Mouse (Mus musculus) CD4-positive, CD25-positive, alpha-beta regulatory T cell, adult 2 months (primary cell): ENCODE measurements at regions not wholly inside any gene's neighbourhood (a gene's known extent, or its start where the extent isn't known, plus 50 kb on each side); places are given as distances from the start of the nearest gene placed in this dataset.

Experiments
- DNase-seq: peaks from one replicate; pipeline ENCODE4 v3.0.0-alpha.2; 2012; ENCODE audit warnings: low read depth, low spot score

- DNase-seq, result no peak
These were observed 532.1 kb downstream of the Tmem114 start for GRCm38 (mm10) chr16:7892799-7893198.

DNA sequence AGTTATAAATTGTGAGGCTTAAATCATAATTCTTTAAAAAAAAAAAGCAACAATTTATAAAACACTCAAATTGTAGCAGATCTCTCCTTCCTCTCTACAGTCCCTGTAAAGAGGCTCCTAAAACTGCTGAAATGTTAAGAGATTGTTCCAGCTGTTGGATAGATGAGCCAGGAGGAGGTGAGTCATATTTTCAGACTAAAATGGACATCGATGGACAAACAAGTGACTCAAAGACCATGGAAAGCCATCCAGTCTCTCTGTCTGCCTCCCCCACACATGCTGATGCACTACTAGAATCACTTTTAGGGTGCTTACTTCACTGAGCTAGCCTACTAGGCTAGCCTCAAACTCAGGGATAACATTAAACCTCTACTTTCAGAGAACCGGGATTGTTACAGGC, 561.5 kb downstream of the Tmem114 start:
- no peak for DNase-seq

DNA sequence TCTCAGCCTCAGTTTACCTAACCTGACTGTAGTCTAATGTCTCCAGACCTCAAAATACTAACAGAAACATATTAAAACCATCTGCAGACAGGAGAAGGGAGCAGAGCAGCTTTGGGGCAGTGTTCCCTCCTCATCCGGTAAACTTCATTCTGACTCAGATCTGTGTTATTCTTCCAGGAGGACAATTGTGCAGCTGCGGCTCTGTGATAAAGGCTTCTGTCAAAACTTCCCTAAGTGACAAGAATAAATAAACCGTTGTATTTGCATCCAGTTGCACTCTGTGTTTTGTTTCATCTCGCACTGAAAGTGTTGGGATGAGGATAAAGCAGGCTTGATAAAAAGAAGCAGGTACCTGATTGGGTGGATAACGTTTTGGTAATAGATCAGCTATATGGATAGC, 585.8 kb downstream of the Tmem114 start:
- no peak for DNase-seq

DNA sequence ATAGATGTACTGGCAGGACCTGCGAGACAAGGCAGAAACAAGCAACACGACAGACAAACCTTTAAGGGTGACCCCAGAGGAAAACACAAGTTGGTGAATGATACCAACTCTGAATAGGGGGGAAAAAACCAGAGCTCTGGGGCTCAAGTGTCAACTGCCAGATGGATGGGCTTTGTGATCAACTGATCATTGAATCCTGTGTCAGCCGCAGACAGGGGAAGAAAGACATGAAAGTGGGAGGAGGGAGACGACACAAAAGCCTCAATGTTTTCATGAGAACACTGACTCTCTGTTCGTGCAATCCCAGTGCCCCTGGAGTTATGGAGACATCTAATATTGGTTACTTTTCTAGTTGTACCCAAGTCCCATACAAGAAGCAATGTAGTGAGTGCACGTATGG, 593.8 kb downstream of the Tmem114 start:
- no peak for DNase-seq

DNA sequence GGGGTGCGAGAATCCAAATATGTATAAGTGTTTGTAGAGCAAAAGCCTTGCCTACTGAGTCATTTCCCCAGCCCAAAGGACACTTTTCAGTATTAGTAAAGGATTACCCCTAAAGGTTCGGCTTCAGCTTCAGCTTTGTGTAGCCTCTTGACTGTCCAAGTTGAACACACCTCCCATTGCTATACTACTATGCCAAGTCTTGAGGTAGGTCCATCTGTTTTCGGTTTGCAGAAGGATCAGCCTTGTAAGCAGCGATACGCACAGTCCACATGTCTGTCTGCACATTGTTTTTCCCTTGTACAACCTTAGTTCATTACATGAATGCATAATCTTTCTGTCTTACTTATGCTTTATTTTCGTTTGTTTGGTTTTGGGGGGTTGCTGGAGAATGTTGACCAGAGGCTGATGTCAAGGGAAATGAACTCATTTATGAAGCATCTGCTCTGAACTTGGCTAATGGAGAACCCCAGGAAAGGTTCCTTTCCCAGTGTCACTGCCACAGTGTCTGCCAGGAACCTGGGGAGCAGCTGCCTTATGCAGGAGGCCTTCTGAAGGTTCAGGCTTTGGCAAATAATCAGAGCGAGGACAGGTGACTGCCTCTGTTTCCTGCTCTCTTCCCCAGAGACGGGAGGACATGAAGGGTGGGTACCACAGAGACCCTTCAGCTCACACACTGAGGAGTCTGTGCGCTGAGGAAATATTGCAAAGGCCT, 594.8 kb downstream of the Tmem114 start:
- no peak for DNase-seq

DNA sequence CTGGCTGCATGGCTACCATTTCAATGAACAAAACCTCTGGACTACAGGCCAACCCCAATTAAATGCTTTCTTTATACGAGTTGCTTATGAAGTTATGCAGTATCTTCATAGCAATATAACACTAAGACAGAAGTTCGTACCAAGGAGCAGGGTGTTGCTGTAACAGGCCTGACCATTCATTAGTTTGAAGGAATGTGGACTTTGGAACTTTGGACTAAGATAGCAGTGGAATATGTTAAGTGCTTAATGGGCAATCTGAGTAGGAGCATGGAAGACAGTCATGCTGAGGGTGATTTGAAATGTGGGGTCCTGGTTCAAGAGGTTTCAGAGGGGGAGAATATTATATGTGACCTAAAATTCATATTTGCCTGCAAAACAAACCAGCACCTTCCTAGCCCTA, 623.8 kb downstream of the Tmem114 start:
- DNase-seq, result no peak

- no peak for DNase-seq
These were observed 627.7 kb downstream of the Tmem114 start for GRCm38 (mm10) chr16:7797176-7797786.

- DNase-seq, result no peak
These were observed 629.4 kb downstream of the Tmem114 start for GRCm38 (mm10) chr16:7795561-7795960.

DNA sequence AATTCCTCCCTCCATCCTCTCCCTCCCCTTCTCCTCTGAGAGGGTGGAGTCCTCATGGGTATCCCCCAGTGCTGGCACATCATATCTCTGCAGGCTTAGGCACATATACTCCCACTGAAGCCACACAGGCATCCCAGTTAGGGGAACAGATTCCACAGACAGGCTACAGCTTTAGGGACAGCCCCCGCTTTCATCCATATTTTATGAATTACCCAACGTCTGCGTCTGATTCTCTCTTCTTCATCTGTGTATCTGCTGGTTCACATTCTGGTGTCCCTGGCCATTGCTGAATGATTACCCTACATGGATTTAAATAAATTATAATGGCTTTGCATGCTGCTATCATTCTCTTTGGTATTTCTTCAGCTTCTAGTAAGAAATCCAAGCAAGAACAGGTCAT, 632.4 kb downstream of the Tmem114 start:
- DNase-seq, result no peak

DNA sequence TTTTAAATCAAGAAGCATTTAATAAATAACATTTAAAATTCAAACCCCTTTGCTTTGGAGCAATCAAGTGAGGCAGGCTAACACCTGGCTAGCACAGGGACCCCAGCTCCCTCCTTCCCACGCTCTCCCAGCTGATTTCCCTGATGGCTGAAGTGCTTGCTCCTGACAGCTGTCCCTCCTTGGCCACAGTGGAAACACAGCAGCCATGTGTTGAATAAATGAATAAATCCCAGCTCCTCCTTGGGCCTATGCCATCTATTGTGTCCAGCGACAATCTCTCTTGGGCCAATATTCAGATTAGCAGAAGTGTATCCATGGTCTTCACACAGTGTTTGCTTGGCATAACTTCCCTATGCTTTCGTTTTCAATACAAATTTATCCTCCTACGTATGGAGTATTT, 634.7 kb downstream of the Tmem114 start:
- DNase-seq, result no peak

- DNase-seq, result no peak
These were observed 636.7 kb downstream of the Tmem114 start for GRCm38 (mm10) chr16:7788209-7788608.

DNA sequence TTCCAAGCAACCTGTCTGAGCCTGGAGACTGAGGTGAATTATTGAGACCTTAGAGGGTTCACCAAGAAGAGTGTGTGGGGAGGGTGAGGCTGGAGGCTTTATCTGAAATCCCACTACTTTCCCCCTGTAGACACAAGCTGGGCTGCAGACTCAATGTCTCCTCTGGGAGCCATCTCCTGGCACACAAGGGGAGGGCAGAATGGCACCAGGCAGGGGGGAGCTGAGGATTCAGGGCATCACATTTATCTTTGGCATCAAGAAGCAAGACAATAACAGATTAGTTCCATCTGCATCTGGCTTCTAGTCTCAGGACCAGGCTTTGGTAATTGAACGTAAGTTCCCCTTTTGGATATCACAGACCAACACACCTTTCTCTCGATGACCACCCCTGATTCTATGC, 643.4 kb downstream of the Tmem114 start:
- no peak for DNase-seq

- DNase-seq, result no peak
These were observed 649.3 kb downstream of the Tmem114 start for GRCm38 (mm10) chr16:7775635-7776034.

DNA sequence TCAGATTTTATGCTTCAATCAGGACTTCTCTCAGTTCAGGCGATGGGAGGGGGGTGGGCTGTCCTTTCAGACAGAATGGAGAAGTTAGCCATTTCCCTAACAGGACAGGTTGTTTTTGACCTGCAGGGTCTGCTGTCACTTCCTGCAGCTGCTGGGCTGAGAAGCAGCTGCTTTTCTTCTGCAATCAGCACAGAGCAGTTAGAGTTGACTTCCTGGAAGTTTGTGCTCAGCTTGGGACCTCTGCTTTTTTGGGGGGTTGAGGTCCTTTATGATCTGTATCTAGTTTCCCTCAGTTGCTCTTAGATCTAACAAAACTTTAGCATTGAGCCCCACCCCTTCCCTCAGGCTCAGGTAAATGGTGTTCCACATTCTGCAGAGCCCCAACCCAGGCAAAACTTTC, 656.5 kb downstream of the Tmem114 start:
- DNase-seq, result peak; percentile 24

- DNase-seq, result peak; percentile 13
These were observed 657.2 kb downstream of the Tmem114 start for GRCm38 (mm10) chr16:7767691-7768090.

DNA sequence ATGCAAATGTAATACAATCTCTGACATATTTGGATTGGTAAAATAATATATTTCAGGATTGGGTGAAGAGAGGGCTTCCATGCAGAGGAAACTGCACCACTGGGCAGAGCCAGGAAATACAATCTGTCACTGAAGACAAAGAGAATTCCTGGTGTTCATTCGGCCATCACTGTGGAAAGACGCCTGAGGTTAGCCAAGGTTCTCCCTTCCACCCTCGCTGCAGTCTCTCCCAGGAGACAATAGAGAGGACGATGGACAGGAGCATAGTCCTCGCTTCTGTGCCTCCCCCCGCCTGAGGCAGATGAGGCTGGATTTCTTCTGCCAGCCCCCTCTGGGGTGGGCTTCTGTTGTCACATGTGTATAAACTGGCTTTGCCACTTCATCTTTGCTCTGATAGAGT, 660.6 kb downstream of the Tmem114 start:
- no peak for DNase-seq

DNA sequence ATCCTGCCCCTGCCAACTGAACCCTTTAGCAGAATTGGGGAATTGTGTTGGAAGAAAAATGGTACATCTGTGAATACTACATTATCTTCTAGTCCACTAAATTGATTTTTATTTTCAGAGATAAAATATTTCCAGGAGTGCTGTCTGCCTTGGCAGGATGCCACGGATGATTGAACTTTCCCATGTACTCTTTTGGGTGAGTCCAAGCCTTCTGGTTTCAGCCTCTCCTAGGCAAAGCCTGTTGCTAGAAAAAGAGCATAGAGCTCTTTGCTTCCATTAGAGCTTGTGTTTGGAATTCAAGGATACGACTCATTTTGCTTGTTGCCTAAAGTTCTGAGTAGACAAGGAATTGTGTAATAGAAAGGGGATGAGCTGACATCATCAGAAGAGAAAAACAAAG, 696.8 kb downstream of the Tmem114 start:
- no peak for DNase-seq

DNA sequence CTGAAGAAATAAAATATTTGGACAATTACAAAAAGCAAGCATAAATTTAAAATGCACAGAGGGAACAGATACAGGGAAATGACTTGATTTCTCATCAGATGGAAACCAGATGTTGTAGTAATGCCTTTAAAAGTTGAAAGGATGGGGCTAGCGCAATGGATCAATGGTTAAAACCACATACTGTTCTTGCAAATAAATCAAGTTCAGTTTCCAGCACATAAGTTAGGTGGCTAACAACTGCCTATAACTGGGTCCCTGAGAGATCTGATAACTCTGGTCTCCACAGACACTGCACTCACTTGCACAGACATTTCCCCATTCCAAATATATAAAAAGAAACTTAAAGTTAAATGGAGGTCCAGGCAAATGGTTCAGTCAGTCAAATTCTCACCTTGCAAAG, 699.7 kb downstream of the Tmem114 start:
- DNase-seq, result no peak

DNA sequence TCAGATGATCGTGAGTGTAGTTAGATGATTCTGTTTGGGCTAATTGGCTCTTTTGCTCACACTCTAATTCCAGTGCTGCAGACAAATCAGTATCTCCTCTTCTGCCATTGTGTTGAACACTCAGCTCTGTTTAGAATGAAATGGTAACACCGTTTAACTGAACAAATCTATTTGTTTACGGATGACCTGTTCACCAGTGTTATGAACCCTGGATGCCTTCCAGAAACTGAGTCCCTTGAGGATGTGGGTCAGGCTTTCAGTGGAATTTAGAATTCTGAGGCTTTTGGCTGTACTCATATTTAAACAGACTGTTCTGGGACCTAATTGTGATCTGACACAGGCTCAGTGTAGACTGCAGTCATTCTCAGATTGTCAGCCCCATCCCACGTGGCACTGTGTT, 723.5 kb downstream of the Tmem114 start:
- no peak for DNase-seq

DNA sequence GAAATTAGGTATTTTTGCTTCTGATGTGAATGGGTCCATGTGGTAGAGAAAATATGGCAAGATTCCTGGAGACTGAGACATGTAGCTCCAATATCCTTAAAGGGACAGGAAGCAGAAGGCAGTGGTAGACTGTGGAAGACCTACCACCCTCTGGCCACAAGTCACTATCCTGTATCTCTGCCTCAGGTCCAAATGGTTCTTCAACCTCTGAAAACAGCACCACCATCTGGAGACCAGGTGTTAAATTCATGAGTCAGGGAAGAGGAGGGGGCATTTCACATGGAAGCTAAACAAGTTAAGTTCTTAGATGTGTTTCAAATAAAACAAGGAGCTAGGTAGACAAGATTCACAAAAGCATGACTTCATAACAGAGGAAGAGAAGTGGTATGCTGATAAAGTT, 739.5 kb downstream of the Tmem114 start:
- DNase-seq, result no peak

- DNase-seq, result no peak
These were observed 758.8 kb downstream of the Tmem114 start for GRCm38 (mm10) chr16:7666096-7666495.

DNA sequence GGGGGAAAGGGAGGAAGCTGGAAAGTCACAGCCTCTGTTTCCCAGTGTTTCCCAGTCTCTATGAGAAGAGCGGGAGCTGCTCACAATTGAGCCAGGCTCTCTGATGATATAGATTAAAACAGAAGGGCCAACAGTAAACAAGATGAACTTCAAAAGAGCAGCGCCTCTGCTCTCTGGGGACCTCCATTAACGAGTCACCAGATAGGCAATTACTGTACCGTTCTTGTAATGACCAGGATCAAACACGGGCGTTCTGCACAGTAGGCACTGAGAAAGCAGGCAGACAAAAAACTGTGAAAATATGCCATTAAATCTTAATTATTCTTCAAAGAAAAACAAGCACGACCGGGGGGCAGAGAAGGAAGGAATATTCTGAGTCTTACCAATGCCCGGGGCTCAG, 766.8 kb downstream of the Tmem114 start:
- DNase-seq, result no peak

DNA sequence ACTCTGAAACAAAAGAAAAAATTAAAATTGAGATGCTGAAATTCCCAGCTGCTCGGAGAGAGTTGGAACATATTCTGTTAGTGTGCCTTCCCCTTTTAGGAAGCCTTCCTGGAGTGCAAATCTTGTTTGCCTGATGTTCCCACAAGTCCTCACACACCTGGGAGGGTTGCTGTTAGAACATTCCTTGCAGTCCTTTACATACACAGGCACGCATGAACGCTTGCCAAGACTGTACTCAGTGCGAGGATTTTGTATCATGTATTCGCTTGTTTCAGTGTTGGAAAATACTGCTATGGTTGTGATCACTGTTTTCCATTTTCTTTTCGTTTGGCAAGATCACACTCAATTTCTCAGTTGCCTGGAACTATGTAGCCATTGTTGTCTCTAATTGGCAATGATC, 770.5 kb downstream of the Tmem114 start:
- no peak for DNase-seq

GRCm38 (mm10) chr16:7649771-7650170, 775.2 kb downstream of the Tmem114 start:
- DNase-seq, result no peak
